Mouse (Mus musculus) liver, postnatal 0 days (tissue): Measurements from ENCODE around the gene Camk1. TPM values are rescaled to one million over a fixed set of nuclear protein-coding genes. Genes with fewer than 3 reads are reported as not detected.
"Not testable (repeated sequence)": the region's sequence is repeated elsewhere in the genome, so short reads cannot be mapped to it uniquely, and the experiment has no call there.

Source experiments
- ATAC-seq: fragments of 200-750 bp; cut with Nextera tagmentation; 2 replicates; pipeline ENCODE4 v1.8.0; 2017; ENCODE audit warnings: mild to moderate bottlenecking, moderate library complexity
- DNase-seq: peaks from one replicate; pipeline ENCODE4 v3.0.0-alpha.2; 2016
- H3K27ac ChIP-seq: fragments of 300-500 bp; sonication (generic); 2 replicates; pipeline ENCODE4 v1.5.1; 2014; ENCODE audit warnings: antibody characterized with exemption, moderate library complexity, mild to moderate bottlenecking, low read depth
- H3K27me3 ChIP-seq: fragments of 300-500 bp; sonication (generic); 2 replicates; pipeline ENCODE4 v1.6.1; 2014; ENCODE audit warnings: low read length, control low read depth, mixed read lengths; ENCODE audit not compliant: insufficient read depth
- H3K36me3 ChIP-seq: fragments of 300-500 bp; sonication (generic); replicated peaks from 2 replicates; pipeline ENCODE4 v1.6.1; 2014; ENCODE audit warnings: mild to moderate bottlenecking, control low read depth, low read length, moderate library complexity, mixed read lengths; ENCODE audit not compliant: insufficient read depth
- H3K4me1 ChIP-seq: fragments of 300-500 bp; sonication (generic); 2 replicates; pipeline ENCODE4 v1.6.1; 2014; ENCODE audit warnings: antibody characterized with exemption, mild to moderate bottlenecking, control low read depth; ENCODE audit not compliant: insufficient read depth
- H3K4me2 ChIP-seq: fragments of 300-500 bp; sonication (generic); 2 replicates; pipeline ENCODE4 v1.6.1; 2014; ENCODE audit warnings: low read depth, mild to moderate bottlenecking, low read length, moderate library complexity, mixed read lengths
- H3K4me3 ChIP-seq: fragments of 300-500 bp; sonication (generic); 2 replicates; pipeline ENCODE4 v1.5.1; 2014; ENCODE audit warnings: low read depth, low read length
- H3K9ac ChIP-seq: fragments of 300-500 bp; sonication (generic); replicated peaks from 2 replicates; pipeline ENCODE4 v1.6.1; 2014; ENCODE audit warnings: mild to moderate bottlenecking, moderate library complexity
- H3K9me3 ChIP-seq: fragments of 300-500 bp; sonication (generic); 2 replicates; pipeline ENCODE4 v1.6.1; 2016; ENCODE audit warnings: mild to moderate bottlenecking, control low read depth, low read length, mixed read lengths
- CTCF ChIP-seq: sonication (generic); IDR thresholded peaks from 2 replicates; pipeline ENCODE4 v1.5.1; 2016; ENCODE audit warnings: antibody characterized with exemption, low read depth
- EP300 ChIP-seq: IDR thresholded peaks from 2 replicates; pipeline ENCODE4 v1.6.1; 2016; ENCODE audit warnings: antibody characterized with exemption, low read depth, mild to moderate bottlenecking
- WGBS: fragments of 180-500 bp; shearing (Covaris S2); extraction: QIAGEN DNeasy Blood & Tissue Kit; methylation state at CpG from one replicate; pipeline ENCODE4 v1.1.7; 2014; ENCODE audit not compliant: insufficient replicate concordance; 5-methylcytosine and 5-hydroxymethylcytosine counted together
- polyA plus RNA-seq: library from polyadenylated mRNA; unstranded; fragments of >200 nt; fragmentation: Nextera tagmentation; extraction: Ambion mirVana; gene quantifications from 2 replicates; pipeline ENCODE4 v1.2.1, GENCODE M21; 2015

Gene Camk1
- polyA plus RNA-seq, 1 experiment from 2014 or later = 18.1 TPM

- TF ChIP-seq CTCF = no peak
- no peak for TF ChIP-seq EP300
- DNase-seq (no peak), ATAC-seq (no peak)
- 47% methylated on average over 8 of the region's 8 CpGs for WGBS
- H3K9ac ChIP-seq = no peak overlapping the region
- H3K36me3 ChIP-seq = peaks cover 31% of the 10 kb centered on the region
- no peak overlapping the region for H3K4me2 ChIP-seq
- no peak overlapping the region for H3K27ac ChIP-seq
- H3K9me3 ChIP-seq = no peaks in the 10 kb centered on the region
- no peak overlapping the region for H3K4me3 ChIP-seq
- peaks cover 9% of the 10 kb centered on the region; the same call in 1 of the 2 replicates for H3K4me1 ChIP-seq
- no peaks in the 10 kb centered on the region for H3K27me3 ChIP-seq
Measured at GRCm38 (mm10) chr6:113336852-113337620, 6.7 kb downstream of the Camk1 start.

- WGBS = 62% methylated on average over 6 of the region's 6 CpGs
- ATAC-seq = no peak
- H3K4me3 ChIP-seq = no peak overlapping the region
- DNase-seq = peak; percentile 9
- H3K9ac ChIP-seq = no peak overlapping the region
- H3K9me3 ChIP-seq = no peaks in the 10 kb centered on the region
- H3K4me1 ChIP-seq = peaks cover 5% of the 10 kb centered on the region; the same call in 1 of the 2 replicates
- H3K4me2 ChIP-seq = no peak overlapping the region
- no peak overlapping the region for H3K27ac ChIP-seq
- peaks cover 27% of the 10 kb centered on the region for H3K36me3 ChIP-seq
- H3K27me3 ChIP-seq = no peaks in the 10 kb centered on the region
- TF ChIP-seq EP300 (no peak), CTCF (no peak)
Measured at GRCm38 (mm10) chr6:113334216-113334615, 9.6 kb downstream of the Camk1 start.

- peak; percentile 42 for DNase-seq
- Histone ChIP-seq H3K9me3 (no peaks in the 10 kb centered on the region), H3K4me2 (no peak overlapping the region)
Measured at GRCm38 (mm10) chr6:113333137-113333950, 10.4 kb downstream of the Camk1 start.

GRCm38 (mm10) chr6:113332734-113333133 lies 11.1 kb downstream of the Camk1 start:
- not testable (repeated sequence) for H3K27ac ChIP-seq, H3K9ac ChIP-seq, H3K4me2 ChIP-seq, H3K9me3 ChIP-seq, H3K4me1 ChIP-seq, ATAC-seq, H3K4me3 ChIP-seq, DNase-seq, H3K27me3 ChIP-seq
- peaks cover 28% of the 10 kb centered on the region for H3K36me3 ChIP-seq
- WGBS = 81% methylated on average over 6 of the region's 6 CpGs

More at GRCm38 (mm10) chr6:113333137-113333950, 10.4 kb downstream of the Camk1 start:
- Histone ChIP-seq H3K4me1 (peaks cover 5% of the 10 kb centered on the region; the same call in 1 of the 2 replicates), H3K27me3 (no peaks in the 10 kb centered on the region), H3K4me3 (no peak overlapping the region), H3K9ac (no peak overlapping the region), H3K36me3 (peaks cover 28% of the 10 kb centered on the region), H3K27ac (no peak overlapping the region)
- peak; percentile 30; the same call in 1 of the 2 replicates for ATAC-seq
- WGBS = 78% methylated on average over 14 of the region's 14 CpGs
- no peak for TF ChIP-seq EP300
- TF ChIP-seq CTCF = no peak

GRCm38 (mm10) chr6:113331721-113332120 lies 12.1 kb downstream of the Camk1 start:
- 91% methylated on average over 11 of the region's 11 CpGs for WGBS
- no peaks in the 10 kb centered on the region; the same call in 1 of the 2 replicates for H3K4me1 ChIP-seq

GRCm38 (mm10) chr6:113330547-113330946 lies 13.2 kb downstream of the Camk1 start:
- Histone ChIP-seq H3K4me2 (no peak overlapping the region), H3K9ac (no peak overlapping the region), H3K9me3 (no peaks in the 10 kb centered on the region), H3K27ac (0 out of 2 replicates have a peak overlapping the region, but pooled peaks have one; percentile 39), H3K27me3 (no peaks in the 10 kb centered on the region), H3K4me3 (no peak overlapping the region), H3K36me3 (peaks cover 20% of the 10 kb centered on the region), H3K4me1 (peaks cover 6% of the 10 kb centered on the region)
- no peak for ATAC-seq
- TF ChIP-seq EP300 (no peak), CTCF (no peak)
- WGBS = 16% methylated on average over 2 of the region's 2 CpGs
- peak; percentile 27 for DNase-seq

More at GRCm38 (mm10) chr6:113331721-113332120, 12.1 kb downstream of the Camk1 start:
- no peaks in the 10 kb centered on the region for H3K9me3 ChIP-seq
- H3K36me3 ChIP-seq = peaks cover 28% of the 10 kb centered on the region
- no peaks in the 10 kb centered on the region for H3K27me3 ChIP-seq
- H3K9ac ChIP-seq = no peak overlapping the region
- H3K4me3 ChIP-seq = no peak overlapping the region
- no peak for TF ChIP-seq CTCF
- TF ChIP-seq EP300 = no peak
- no peak for ATAC-seq
- DNase-seq = peak; percentile 11
- no peak overlapping the region for H3K4me2 ChIP-seq
- no peak overlapping the region for H3K27ac ChIP-seq
